Mouse (Mus musculus) stomach, postnatal 0 days (tissue): ENCODE results near the gene Hnrnpul1.

ENCODE experiments used
- CTCF ChIP-seq: IDR thresholded peaks from 2 replicates; pipeline ENCODE4 v1.5.1; 2016; ENCODE audit warnings: antibody characterized with exemption, low read depth, mild to moderate bottlenecking, moderate library complexity
- EP300 ChIP-seq: optimal IDR thresholded peaks from 2 replicates; pipeline ENCODE3; 2016; ENCODE audit warnings: antibody characterized with exemption

DNA sequence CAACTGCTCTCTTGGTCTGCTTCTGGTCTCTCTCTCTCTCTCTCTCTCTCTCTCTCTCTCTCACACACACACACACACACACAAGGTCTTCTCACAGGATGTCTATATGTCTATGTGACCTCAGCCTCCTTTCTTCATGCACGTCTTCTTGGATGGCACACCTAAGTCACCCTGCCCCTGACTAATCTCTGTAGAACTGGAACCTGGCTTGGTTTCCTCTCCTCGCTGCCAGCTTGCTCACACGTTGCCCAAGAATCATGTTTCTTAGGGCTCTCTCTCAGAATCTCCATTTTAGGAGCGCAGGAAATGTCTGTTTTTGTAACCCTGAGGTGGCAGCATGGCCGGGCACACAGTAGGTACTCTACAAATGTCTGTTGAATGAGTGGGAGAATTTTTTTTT is 25.5 kb upstream of the Hnrnpul1 start:
- TF ChIP-seq CTCF (no peak), EP300 (no peak)
